Mouse (Mus musculus): ENCODE data around the gene Arhgap5.
"Not testable (repeated sequence)": the region's sequence is repeated elsewhere in the genome, so short reads cannot be mapped to it uniquely, and the experiment has no call there.

Arhgap5 gene

GRCm38 (mm10) chr12:52529740-52530139 is 26.0 kb downstream of the Arhgap5 start:
- no peak for DNase-seq (ENCODE audit: extremely low spot score, low spot score)

GRCm38 (mm10) chr12:52541294-52541693 is 37.5 kb downstream of the Arhgap5 start:
- no peak for DNase-seq (ENCODE audit: extremely low spot score, low spot score)

GRCm38 (mm10) chr12:52544532-52544931 is 40.8 kb downstream of the Arhgap5 start:
- DNase-seq (ENCODE audit: extremely low spot score, low spot score) = no peak

DNA sequence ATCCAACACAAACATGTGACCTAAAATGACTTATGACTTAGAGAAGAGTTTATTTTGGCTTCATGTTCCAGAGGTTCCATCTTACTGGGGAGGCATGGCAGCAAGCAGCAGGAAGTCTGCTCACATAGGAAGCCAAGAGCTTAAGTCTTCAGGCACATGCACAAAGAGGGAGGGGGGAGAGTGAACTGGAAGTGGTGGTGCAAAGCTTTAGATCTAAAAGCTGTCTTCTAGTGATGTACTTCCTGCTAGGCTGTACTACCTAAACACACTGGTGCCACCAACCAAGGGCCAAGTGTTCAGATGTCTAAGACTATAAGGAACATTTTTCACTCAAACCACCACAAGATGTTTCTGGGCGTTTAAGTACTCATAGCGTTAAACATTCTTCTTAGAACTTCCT is 48.3 kb downstream of the Arhgap5 start:
- DNase-seq (ENCODE audit: extremely low spot score, low spot score) = no peak

- no peak for DNase-seq (ENCODE audit: extremely low spot score, low spot score)
These were observed 51.6 kb downstream of the Arhgap5 start for GRCm38 (mm10) chr12:52555188-52555876.

DNA sequence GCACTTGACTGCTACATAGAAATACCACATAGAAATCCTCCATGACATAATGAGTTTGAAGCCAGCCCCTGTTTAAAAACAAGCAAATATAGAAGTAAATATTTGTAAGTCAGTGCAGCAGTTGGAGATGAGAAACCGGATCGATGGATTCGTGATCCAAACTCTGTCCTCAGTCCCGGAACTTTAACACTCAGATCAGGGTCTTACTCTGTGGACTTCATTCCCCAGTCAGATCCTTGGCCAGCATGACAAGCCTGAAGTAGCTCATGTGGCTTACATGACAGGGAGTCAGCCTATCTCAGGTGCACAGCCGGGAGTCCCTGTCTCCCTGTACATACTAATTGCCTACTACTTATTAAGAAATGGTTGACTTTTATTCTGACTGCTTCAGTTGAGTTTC is 61.9 kb downstream of the Arhgap5 start:
- no peak for DNase-seq (ENCODE audit: extremely low spot score, low spot score)

DNA sequence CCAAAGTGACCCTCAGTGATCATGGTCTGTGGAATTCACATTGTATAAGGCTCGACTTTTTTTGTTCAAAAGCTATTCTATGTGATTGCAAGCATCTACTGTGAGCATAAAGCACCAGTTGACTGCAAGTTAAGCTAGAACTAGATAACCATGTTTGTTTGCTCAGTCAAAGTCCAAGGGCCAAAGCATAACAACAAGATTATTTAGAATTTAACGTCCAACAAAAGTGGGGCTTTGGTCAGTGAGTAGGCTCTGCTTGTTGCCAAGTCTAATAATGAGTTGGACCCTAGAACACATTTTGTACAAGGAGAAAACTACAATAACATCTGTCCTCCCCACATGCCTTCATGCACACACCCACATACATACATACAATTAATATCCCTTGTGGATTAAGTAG is 69.6 kb downstream of the Arhgap5 start:
- no peak for DNase-seq (ENCODE audit: extremely low spot score, low spot score)

GRCm38 (mm10) chr12:52586466-52586865 is 82.7 kb downstream of the Arhgap5 start:
- DNase-seq (ENCODE audit: extremely low spot score, low spot score) = not testable (repeated sequence)

- no peak for DNase-seq (ENCODE audit: extremely low spot score, low spot score)
These were observed 83.8 kb downstream of the Arhgap5 start for GRCm38 (mm10) chr12:52587473-52588010.

- DNase-seq (ENCODE audit: extremely low spot score, low spot score) = no peak
These were observed 91.8 kb downstream of the Arhgap5 start for GRCm38 (mm10) chr12:52595389-52596185.

GRCm38 (mm10) chr12:52602471-52602870 is 98.7 kb downstream of the Arhgap5 start:
- DNase-seq (ENCODE audit: extremely low spot score, low spot score) = no peak

DNA sequence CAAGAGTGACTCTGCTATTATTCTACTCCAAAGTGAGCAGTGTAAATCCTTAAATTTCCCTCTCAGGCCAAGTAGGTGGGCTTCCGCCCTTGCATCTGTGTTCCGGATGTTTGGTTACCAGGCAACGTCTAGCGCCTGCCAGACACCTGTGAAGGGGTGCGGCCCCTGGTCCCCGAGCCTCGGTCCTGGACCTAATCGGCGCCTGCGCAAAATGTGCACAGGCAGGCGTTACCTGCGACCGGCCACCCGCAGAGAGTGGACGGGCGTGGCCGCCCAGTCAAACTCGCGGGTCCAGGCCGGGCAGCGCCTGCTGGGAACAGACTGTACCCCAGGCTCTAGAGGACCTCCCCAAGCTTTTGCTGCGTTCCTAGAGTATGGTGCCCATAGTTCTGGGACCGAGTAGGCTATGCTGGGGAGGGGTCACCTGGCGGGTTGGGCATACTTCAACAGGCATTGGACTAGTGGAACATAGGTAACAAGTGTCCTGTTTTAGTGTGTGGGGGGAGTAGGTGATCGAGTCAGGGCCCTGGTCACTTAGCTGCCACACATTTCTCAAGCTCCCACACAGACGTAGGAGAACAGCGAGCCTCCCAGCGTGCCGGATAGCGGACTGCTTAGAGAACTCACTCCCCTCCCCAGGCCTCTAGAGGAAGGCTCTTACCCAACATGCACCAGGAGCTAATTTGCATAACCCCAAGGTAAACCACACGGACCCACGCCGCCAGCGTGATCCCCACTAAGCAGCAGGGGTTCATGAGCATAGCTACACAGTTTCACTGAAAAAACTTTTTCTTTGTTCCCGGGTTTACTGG is 99.3 kb downstream of the Arhgap5 start:
- peak; percentile 87 for DNase-seq (ENCODE audit: extremely low spot score, low spot score)

GRCm38 (mm10) chr12:52603695-52604255 is 100.0 kb downstream of the Arhgap5 start:
- DNase-seq (ENCODE audit: extremely low spot score, low spot score) = peak; percentile 71

- peak; percentile 92 for DNase-seq (ENCODE audit: extremely low spot score, low spot score)
These were observed 100.7 kb downstream of the Arhgap5 start for GRCm38 (mm10) chr12:52604256-52604991.

GRCm38 (mm10) chr12:52604992-52605652 is 101.3 kb downstream of the Arhgap5 start:
- no peak for DNase-seq (ENCODE audit: extremely low spot score, low spot score)

GRCm38 (mm10) chr12:52607411-52607810 is 103.6 kb downstream of the Arhgap5 start:
- DNase-seq (ENCODE audit: extremely low spot score, low spot score) = no peak

- DNase-seq (ENCODE audit: extremely low spot score, low spot score) = no peak
These were observed 111.9 kb downstream of the Arhgap5 start for GRCm38 (mm10) chr12:52615703-52616102.

- DNase-seq (ENCODE audit: extremely low spot score, low spot score) = no peak
These were observed 114.8 kb downstream of the Arhgap5 start for GRCm38 (mm10) chr12:52618418-52619040.

DNA sequence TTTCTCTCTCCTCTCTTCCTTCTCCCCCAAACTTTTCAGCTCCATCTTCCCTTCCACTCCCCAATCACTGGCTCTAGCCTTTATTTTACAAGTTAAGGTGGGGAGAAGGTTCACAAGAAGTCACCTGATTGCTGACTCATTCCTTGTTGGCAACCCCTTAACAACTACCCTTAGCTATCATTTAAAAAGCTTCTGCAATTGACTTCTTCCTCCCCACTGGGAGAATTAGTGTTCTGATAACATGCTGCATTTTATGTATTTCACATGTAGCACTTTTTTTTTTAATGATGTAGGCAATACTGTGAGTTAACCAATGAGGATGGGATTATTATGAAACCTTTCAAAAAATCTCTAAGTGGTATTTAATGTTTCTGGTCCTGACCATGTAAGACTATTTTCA is 115.9 kb downstream of the Arhgap5 start:
- DNase-seq (ENCODE audit: extremely low spot score, low spot score) = no peak

All from neural tube, embryonic 10.5 days (tissue).